Mouse (Mus musculus): ENCODE measurements around the gene Olfml2a. TPM values are rescaled to one million over a fixed set of nuclear protein-coding genes. Genes with fewer than 3 reads are reported as not detected.

The Olfml2a gene
- polyA plus RNA-seq, 1 experiment, result 2.0 TPM

DNA sequence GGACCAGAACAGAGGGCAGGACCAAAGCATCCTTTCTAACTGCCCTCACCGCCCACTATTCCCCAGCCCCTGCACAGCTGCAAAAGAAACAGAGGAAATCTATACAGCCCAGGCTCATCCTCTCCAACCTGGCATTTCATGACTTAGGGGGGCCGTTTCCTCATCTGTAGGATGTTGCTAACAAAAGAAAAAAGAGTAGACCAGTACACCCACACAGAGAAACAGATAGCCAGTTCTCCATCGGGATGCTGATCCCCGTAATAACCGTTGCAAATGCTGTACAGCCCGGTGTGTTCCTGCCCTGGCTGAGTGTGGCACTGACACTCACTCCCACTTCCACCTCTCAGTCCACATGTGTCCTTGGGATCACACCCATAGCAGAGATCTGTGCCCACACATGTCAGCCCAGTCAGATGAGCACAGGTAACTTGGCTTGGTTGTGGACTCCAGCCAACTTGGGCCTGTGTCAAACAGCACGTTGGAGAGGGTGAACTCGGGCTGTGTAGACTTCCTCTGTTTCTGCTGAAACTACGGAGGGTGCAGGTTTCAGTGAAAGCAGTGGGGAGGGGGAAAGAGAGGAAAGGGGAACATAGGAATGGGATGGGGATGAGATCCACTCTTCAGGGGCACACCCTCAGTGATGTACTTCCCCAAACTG, 5.1 kb downstream of the Olfml2a start:
- Histone ChIP-seq H3K4me1 (ENCODE audit: control insufficient read depth, insufficient read depth, low read length) (no peaks in the 10 kb centered on the region), H3K27ac (ENCODE audit: insufficient read depth, low read length) (no peak overlapping the region), H3K4me3 (ENCODE audit: insufficient read depth, low read length) (no peak overlapping the region)
- no peak for TF ChIP-seq CTCF (IDR thresholded peaks at IDR 0.05; ENCODE audit: extremely low read depth, insufficient read depth, low read length)
- no peak for TF ChIP-seq POLR2A (IDR thresholded peaks at IDR 0.05; ENCODE audit: extremely low read depth, insufficient read depth, low read length)

DNA sequence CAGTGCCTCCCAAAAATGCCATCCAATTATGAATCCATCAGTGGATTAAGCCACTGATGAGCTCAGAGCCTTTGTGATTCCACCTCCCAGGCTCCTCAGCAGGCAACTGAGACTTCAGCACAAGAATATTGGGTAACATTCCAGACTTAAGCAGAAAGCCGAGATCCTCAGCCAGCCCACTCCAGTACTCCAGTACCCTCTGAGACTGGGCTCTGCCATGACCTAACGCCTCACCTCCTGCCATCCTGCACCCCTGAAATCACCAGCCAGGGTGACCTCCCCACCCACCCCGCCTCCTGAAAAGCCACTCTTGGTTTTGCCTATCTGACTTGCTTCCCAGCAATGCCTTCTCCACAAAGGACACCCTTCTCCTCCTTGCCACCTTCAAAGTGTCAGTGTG, 5.6 kb downstream of the Olfml2a start:
- Histone ChIP-seq H3K27ac (ENCODE audit: insufficient read depth, low read length) (no peak overlapping the region), H3K4me1 (ENCODE audit: control insufficient read depth, insufficient read depth, low read length) (no peaks in the 10 kb centered on the region), H3K4me3 (ENCODE audit: insufficient read depth, low read length) (no peak overlapping the region)
- no peak for TF ChIP-seq POLR2A (IDR thresholded peaks at IDR 0.05; ENCODE audit: extremely low read depth, insufficient read depth, low read length)
- TF ChIP-seq CTCF (IDR thresholded peaks at IDR 0.05; ENCODE audit: extremely low read depth, insufficient read depth, low read length), result no peak

DNA sequence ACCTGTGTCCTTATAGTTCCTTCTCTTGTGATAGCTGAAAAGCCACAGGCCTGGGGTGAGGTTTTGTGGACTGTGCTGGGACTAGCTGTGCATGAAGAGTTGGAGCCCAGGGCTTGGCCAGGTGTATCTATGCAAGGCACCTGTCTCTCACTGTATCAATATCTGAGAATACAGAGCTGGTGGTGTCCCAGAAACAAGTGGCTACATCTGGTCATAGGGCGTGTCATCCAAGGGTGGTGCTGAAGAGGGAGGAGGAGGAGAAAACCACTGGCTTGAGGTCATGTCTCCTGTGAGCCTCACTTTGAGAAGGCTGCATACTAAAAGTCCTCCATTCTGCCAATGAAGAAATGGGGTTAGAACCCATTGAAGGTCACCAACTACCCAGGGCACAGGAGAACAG, 6.2 kb downstream of the Olfml2a start:
- peaks cover 2% of the 10 kb centered on the region; the same call in 1 of the 2 replicates for H3K4me1 ChIP-seq (ENCODE audit: control insufficient read depth, insufficient read depth, low read length)
- TF ChIP-seq CTCF (IDR thresholded peaks at IDR 0.05; ENCODE audit: extremely low read depth, insufficient read depth, low read length) (no peak), POLR2A (IDR thresholded peaks at IDR 0.05; ENCODE audit: extremely low read depth, insufficient read depth, low read length) (no peak)
- no peak overlapping the region for H3K4me3 ChIP-seq (ENCODE audit: insufficient read depth, low read length)
- no peak overlapping the region for H3K27ac ChIP-seq (ENCODE audit: insufficient read depth, low read length)

DNA sequence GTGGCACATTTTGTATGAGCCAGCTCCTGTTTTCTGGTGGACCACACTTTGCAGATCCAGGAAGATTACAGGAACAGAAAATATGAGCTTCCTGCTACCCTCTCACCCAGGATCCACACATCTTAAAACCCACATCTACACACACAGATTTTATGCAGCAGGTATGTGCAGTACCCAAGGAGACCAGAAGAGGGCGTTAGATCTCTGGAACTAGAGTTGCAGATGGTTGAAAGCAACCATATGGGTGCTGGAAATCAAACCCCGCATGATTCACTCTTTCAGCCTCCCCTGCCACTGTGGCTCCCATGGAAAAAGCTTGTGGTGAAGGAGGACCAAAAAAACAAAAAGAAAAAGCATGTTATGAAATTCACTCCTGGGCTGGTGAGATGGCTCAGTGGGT, 7.3 kb downstream of the Olfml2a start:
- no peak overlapping the region for H3K27ac ChIP-seq (ENCODE audit: insufficient read depth, low read length)
- H3K4me1 ChIP-seq (ENCODE audit: control insufficient read depth, insufficient read depth, low read length), result peaks cover 3% of the 10 kb centered on the region
- no peak overlapping the region for H3K4me3 ChIP-seq (ENCODE audit: insufficient read depth, low read length)
- TF ChIP-seq POLR2A (IDR thresholded peaks at IDR 0.05; ENCODE audit: extremely low read depth, insufficient read depth, low read length), result no peak
- TF ChIP-seq CTCF (IDR thresholded peaks at IDR 0.05; ENCODE audit: extremely low read depth, insufficient read depth, low read length), result no peak

DNA sequence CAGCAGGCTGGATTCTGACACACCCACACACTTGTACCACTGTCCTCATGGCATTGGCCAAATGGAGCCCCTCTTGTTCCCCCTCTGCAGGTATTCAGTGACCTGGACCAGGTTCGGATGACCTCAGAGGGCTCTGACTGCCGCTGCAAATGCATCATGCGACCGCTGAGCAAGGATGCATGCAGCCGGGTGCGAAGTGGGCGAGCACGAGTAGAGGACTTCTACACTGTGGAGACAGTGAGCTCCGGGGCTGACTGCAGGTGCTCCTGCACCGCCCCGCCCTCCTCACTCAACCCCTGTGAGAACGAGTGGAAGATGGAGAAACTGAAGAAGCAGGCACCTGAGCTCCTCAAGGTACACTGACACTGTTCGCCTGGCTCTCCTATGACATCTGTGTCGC, 9.6 kb downstream of the Olfml2a start:
- Histone ChIP-seq H3K27ac (ENCODE audit: insufficient read depth, low read length) (no peak overlapping the region), H3K4me1 (ENCODE audit: control insufficient read depth, insufficient read depth, low read length) (peaks cover 3% of the 10 kb centered on the region), H3K4me3 (ENCODE audit: insufficient read depth, low read length) (no peak overlapping the region)
- TF ChIP-seq POLR2A (IDR thresholded peaks at IDR 0.05; ENCODE audit: extremely low read depth, insufficient read depth, low read length), result no peak
- TF ChIP-seq CTCF (IDR thresholded peaks at IDR 0.05; ENCODE audit: extremely low read depth, insufficient read depth, low read length), result no peak

DNA sequence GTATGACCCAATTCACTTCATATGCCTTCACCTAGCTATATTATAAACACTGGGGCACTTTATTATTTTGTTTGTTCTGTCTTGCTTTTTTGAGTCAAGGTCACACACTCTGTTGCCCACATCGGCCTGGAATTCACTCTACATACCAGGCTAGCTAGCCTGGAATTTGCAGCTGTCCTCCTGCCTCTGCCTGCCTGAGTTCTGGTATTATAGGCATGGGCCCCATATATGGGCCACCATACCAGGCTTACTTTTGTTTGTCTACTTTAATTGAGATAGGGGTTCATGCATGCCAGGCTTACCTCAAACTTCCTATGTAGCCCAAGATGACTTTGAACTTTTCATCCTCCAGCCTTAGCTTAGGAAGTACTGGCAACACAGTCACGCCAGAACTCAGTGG, 10.1 kb downstream of the Olfml2a start:
- TF ChIP-seq CTCF (IDR thresholded peaks at IDR 0.05; ENCODE audit: extremely low read depth, insufficient read depth, low read length) (no peak), POLR2A (IDR thresholded peaks at IDR 0.05; ENCODE audit: extremely low read depth, insufficient read depth, low read length) (no peak)

DNA sequence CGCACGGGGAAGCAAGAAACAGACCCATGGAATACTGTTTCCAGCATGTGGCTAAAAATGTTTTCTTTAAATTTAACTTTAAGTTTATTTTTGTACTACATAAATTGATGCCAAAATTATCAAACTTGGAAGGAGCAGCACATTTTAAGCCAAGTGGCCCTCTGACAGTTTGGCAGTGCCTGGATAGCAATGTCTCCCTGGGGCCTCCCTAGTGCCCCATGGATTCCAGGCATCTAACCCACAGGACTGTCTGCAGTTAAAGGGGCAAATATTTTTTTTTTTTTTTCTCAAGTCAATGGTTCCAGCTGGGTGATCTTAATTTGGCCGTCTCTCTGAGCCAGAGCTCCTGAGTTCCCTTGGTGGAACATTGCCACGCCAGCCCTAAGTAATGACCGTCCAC, 11.4 kb downstream of the Olfml2a start:
- TF ChIP-seq POLR2A (IDR thresholded peaks at IDR 0.05; ENCODE audit: extremely low read depth, insufficient read depth, low read length) (no peak), CTCF (IDR thresholded peaks at IDR 0.05; ENCODE audit: extremely low read depth, insufficient read depth, low read length) (no peak)
- no peak overlapping the region for H3K4me3 ChIP-seq (ENCODE audit: insufficient read depth, low read length)
- H3K4me1 ChIP-seq (ENCODE audit: control insufficient read depth, insufficient read depth, low read length), result peaks cover 3% of the 10 kb centered on the region
- H3K27ac ChIP-seq (ENCODE audit: insufficient read depth, low read length), result no peak overlapping the region

More for the DNA sequence above, 10.1 kb downstream of the Olfml2a start:
- Histone ChIP-seq H3K4me3 (ENCODE audit: insufficient read depth, low read length) (no peak overlapping the region), H3K4me1 (ENCODE audit: control insufficient read depth, insufficient read depth, low read length) (peaks cover 3% of the 10 kb centered on the region), H3K27ac (ENCODE audit: insufficient read depth, low read length) (no peak overlapping the region)

DNA sequence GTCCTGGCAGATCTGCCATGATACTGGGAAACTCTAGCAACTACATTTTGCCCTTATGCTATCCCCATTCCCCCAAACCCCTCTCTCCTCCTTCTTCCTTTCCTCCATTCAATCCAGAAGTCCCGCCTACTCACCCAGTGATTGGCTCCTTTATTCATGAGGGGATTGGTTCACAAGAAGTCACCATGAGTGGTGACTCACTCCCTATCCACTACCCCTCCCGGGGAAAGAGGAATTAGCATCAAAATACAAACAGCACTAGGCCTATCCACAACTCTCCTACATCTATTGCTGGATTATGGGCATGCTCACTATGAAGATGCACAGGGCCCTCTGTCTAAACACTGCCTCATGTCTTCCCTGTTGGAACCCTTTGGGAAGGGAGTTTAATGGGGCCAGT, 12.2 kb downstream of the Olfml2a start:
- Histone ChIP-seq H3K4me3 (ENCODE audit: insufficient read depth, low read length) (no peak overlapping the region), H3K4me1 (ENCODE audit: control insufficient read depth, insufficient read depth, low read length) (peaks cover 3% of the 10 kb centered on the region), H3K27ac (ENCODE audit: insufficient read depth, low read length) (no peak overlapping the region)
- TF ChIP-seq POLR2A (IDR thresholded peaks at IDR 0.05; ENCODE audit: extremely low read depth, insufficient read depth, low read length) (no peak), CTCF (IDR thresholded peaks at IDR 0.05; ENCODE audit: extremely low read depth, insufficient read depth, low read length) (no peak)

DNA sequence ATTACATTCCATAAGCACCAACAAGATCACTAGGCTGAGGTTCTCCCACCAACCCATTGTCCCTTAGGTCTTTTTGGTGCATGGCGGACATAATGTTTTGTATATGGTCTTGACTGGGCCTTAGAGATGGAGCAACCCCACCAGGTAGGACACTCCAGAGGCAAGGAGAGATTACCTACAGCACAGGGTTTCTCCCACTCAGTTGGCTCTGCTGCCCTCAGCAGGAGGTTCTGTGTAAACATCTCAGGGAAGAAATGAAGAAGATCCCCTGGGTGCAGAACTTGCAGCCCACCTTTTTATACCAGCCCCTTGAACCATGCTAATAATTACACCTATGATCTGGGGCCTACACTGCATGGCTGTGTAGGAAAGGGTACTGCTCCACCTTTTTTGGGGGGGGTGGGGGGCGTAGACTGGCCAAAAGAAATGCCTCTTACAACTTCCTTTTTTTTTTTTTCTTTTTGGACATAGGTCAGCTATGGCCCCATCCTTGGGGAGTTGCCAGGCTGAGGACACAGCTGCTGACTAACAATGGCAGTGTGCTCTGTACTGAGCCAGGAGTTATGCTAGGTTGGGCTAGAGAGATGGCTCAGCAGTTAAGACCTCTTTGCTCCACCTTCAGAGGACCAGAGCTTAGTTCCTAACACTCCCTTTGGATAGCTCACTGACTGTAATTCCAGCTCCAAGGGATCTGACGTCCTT, 12.8 kb downstream of the Olfml2a start:
- Histone ChIP-seq H3K27ac (ENCODE audit: insufficient read depth, low read length) (no peak overlapping the region), H3K4me3 (ENCODE audit: insufficient read depth, low read length) (no peak overlapping the region), H3K4me1 (ENCODE audit: control insufficient read depth, insufficient read depth, low read length) (peaks cover 3% of the 10 kb centered on the region)
- TF ChIP-seq CTCF (IDR thresholded peaks at IDR 0.05; ENCODE audit: extremely low read depth, insufficient read depth, low read length) (peak; percentile 34), POLR2A (IDR thresholded peaks at IDR 0.05; ENCODE audit: extremely low read depth, insufficient read depth, low read length) (no peak)

DNA sequence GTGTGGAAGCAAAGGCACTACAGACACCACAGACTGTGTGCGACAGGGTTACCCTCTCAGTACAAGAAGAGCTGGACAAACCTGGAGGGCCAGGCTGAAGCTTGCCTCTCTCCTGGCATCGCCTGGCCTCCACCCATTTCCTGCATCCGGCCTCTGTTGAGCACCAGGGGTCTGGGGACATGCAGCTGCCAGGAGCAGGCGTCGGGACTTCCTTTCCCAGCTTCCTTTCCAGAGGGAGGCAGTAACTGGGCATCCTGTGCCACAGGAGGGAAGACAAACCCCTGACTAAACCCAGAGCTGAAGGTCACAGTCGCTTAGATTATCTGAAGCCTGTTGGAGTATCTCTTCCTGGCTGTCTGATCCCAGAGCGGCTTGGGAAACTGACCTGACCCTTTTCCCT, 15.8 kb downstream of the Olfml2a start:
- H3K4me1 ChIP-seq (ENCODE audit: control insufficient read depth, insufficient read depth, low read length), result peaks cover 6% of the 10 kb centered on the region
- no peak for TF ChIP-seq POLR2A (IDR thresholded peaks at IDR 0.05; ENCODE audit: extremely low read depth, insufficient read depth, low read length)
- no peak for TF ChIP-seq CTCF (IDR thresholded peaks at IDR 0.05; ENCODE audit: extremely low read depth, insufficient read depth, low read length)
- no peak overlapping the region for H3K4me3 ChIP-seq (ENCODE audit: insufficient read depth, low read length)
- no peak overlapping the region for H3K27ac ChIP-seq (ENCODE audit: insufficient read depth, low read length)

All from cortical plate, adult 2 months (tissue).